Mouse (Mus musculus): ENCODE measurements around the gene AI661453. TPM values are rescaled to one million over a fixed set of nuclear protein-coding genes. Genes with fewer than 3 reads are reported as not detected.
"Not testable (repeated sequence)": the region's sequence is repeated elsewhere in the genome, so short reads cannot be mapped to it uniquely, and the experiment has no call there.

Gene AI661453
- polyA plus RNA-seq, 1 experiment: 1.4 TPM

- TF ChIP-seq POLR2A (IDR thresholded peaks at IDR 0.05; ENCODE audit: low read depth, low read length): no peak
- TF ChIP-seq CTCF (IDR thresholded peaks at IDR 0.05; ENCODE audit: borderline replicate concordance, insufficient read depth, low read length): no peak
- Histone ChIP-seq H3K4me1 (ENCODE audit: control insufficient read depth, insufficient read depth, low read length) (no peaks in the 10 kb centered on the region), H3K27ac (ENCODE audit: insufficient read depth, low read length) (no peak overlapping the region), H3K4me3 (ENCODE audit: insufficient read depth, low read length) (no peak overlapping the region)
Measured at GRCm38 (mm10) chr17:47420195-47420594, 16.2 kb upstream of the AI661453 start.

- H3K4me3 ChIP-seq (ENCODE audit: insufficient read depth, low read length): no peak overlapping the region
- no peaks in the 10 kb centered on the region for H3K4me1 ChIP-seq (ENCODE audit: control insufficient read depth, insufficient read depth, low read length)
- H3K27ac ChIP-seq (ENCODE audit: insufficient read depth, low read length): no peak overlapping the region
- TF ChIP-seq CTCF (IDR thresholded peaks at IDR 0.05; ENCODE audit: borderline replicate concordance, insufficient read depth, low read length): no peak
- TF ChIP-seq POLR2A (IDR thresholded peaks at IDR 0.05; ENCODE audit: low read depth, low read length): no peak
Measured at GRCm38 (mm10) chr17:47421566-47421965, 14.8 kb upstream of the AI661453 start.

- not testable (repeated sequence) for H3K4me3 ChIP-seq (ENCODE audit: insufficient read depth, low read length); H3K27ac ChIP-seq (ENCODE audit: insufficient read depth, low read length)
Measured at GRCm38 (mm10) chr17:47422616-47423015, 13.8 kb upstream of the AI661453 start.

GRCm38 (mm10) chr17:47424186-47424585, 12.2 kb upstream of the AI661453 start:
- Histone ChIP-seq H3K4me1 (ENCODE audit: control insufficient read depth, insufficient read depth, low read length) (no peaks in the 10 kb centered on the region), H3K4me3 (ENCODE audit: insufficient read depth, low read length) (no peak overlapping the region), H3K27ac (ENCODE audit: insufficient read depth, low read length) (no peak overlapping the region)
- TF ChIP-seq POLR2A (IDR thresholded peaks at IDR 0.05; ENCODE audit: low read depth, low read length): no peak

More at GRCm38 (mm10) chr17:47422616-47423015, 13.8 kb upstream of the AI661453 start:
- not testable (repeated sequence) for H3K4me1 ChIP-seq (ENCODE audit: control insufficient read depth, insufficient read depth, low read length)

- no peak for TF ChIP-seq POLR2A (IDR thresholded peaks at IDR 0.05; ENCODE audit: low read depth, low read length)
- no peak for TF ChIP-seq CTCF (IDR thresholded peaks at IDR 0.05; ENCODE audit: borderline replicate concordance, insufficient read depth, low read length)
- Histone ChIP-seq H3K27ac (ENCODE audit: insufficient read depth, low read length) (no peak overlapping the region), H3K4me1 (ENCODE audit: control insufficient read depth, insufficient read depth, low read length) (no peaks in the 10 kb centered on the region), H3K4me3 (ENCODE audit: insufficient read depth, low read length) (no peak overlapping the region)
Measured at GRCm38 (mm10) chr17:47427316-47427715, 9.1 kb upstream of the AI661453 start.

- TF ChIP-seq POLR2A (IDR thresholded peaks at IDR 0.05; ENCODE audit: low read depth, low read length) (no peak), CTCF (IDR thresholded peaks at IDR 0.05; ENCODE audit: borderline replicate concordance, insufficient read depth, low read length) (peak; percentile 61; the same call in 1 of the 2 replicates)
- H3K4me3 ChIP-seq (ENCODE audit: insufficient read depth, low read length): no peak overlapping the region
- no peak overlapping the region for H3K27ac ChIP-seq (ENCODE audit: insufficient read depth, low read length)
- H3K4me1 ChIP-seq (ENCODE audit: control insufficient read depth, insufficient read depth, low read length): no peaks in the 10 kb centered on the region
Measured at GRCm38 (mm10) chr17:47428831-47429304, 7.5 kb upstream of the AI661453 start.

GRCm38 (mm10) chr17:47430815-47431214, 5.6 kb upstream of the AI661453 start:
- TF ChIP-seq CTCF (IDR thresholded peaks at IDR 0.05; ENCODE audit: borderline replicate concordance, insufficient read depth, low read length) (no peak), POLR2A (IDR thresholded peaks at IDR 0.05; ENCODE audit: low read depth, low read length) (no peak)
- no peak overlapping the region for H3K27ac ChIP-seq (ENCODE audit: insufficient read depth, low read length)

DNA sequence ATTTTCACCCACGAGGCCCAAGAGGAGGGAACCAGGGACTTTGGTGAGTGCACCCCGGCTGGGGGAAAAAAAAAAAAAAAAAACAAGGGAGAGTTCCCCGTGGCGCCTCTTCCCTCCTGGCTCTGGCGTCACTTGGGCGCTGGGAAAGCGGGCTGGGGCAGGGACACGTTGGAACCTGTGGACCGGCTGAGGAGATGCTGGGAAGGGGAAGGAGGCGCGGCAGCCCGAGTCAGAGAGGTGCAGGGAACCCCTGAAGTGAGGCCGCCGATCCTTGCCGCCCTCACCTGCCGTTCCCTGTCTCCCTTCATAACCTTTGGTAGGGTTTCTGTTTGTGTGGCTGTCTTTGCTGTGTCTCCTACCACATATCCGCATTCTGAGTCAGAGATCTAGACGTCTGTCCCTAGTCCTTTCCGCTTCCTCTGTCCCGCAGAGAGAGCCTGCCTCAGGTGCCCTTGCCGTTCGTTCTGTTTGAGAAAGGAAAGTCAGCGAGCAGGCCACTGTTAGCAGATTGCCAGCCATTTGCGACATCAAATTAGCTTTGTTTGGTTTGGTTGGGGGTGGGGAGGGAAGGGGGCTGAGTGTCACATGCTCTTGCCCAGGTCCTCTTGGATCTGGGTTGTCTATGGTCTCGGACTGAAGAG, 612 bp downstream of the AI661453 start, which contains the start of gene 1700001C19Rik:
Gene 1700001C19Rik, minus strand, starts transcription at position 470 of the 641 bp plus-strand sequence.
- 0 out of 2 replicates have a peak, but pooled peaks cover 4% of the 10 kb centered on the region for H3K4me1 ChIP-seq (ENCODE audit: control insufficient read depth, insufficient read depth, low read length)
- TF ChIP-seq POLR2A (IDR thresholded peaks at IDR 0.05; ENCODE audit: low read depth, low read length): no peak
- TF ChIP-seq CTCF (IDR thresholded peaks at IDR 0.05; ENCODE audit: borderline replicate concordance, insufficient read depth, low read length): no peak
- H3K4me3 ChIP-seq (ENCODE audit: insufficient read depth, low read length): peak within 1 kb of the TSS; percentile 32
- no peak within 1 kb of the TSS for H3K27ac ChIP-seq (ENCODE audit: insufficient read depth, low read length)

More at GRCm38 (mm10) chr17:47430815-47431214, 5.6 kb upstream of the AI661453 start:
- H3K4me3 ChIP-seq (ENCODE audit: insufficient read depth, low read length): no peak overlapping the region
- H3K4me1 ChIP-seq (ENCODE audit: control insufficient read depth, insufficient read depth, low read length): no peaks in the 10 kb centered on the region

- Histone ChIP-seq H3K27ac (ENCODE audit: insufficient read depth, low read length) (no peak overlapping the region), H3K4me3 (ENCODE audit: insufficient read depth, low read length) (no peak overlapping the region), H3K4me1 (ENCODE audit: control insufficient read depth, insufficient read depth, low read length) (0 out of 2 replicates have a peak, but pooled peaks cover 4% of the 10 kb centered on the region)
- TF ChIP-seq POLR2A (IDR thresholded peaks at IDR 0.05; ENCODE audit: low read depth, low read length) (no peak), CTCF (IDR thresholded peaks at IDR 0.05; ENCODE audit: borderline replicate concordance, insufficient read depth, low read length) (no peak)
Measured at GRCm38 (mm10) chr17:47438611-47439010, 2.2 kb downstream of the AI661453 start.

DNA sequence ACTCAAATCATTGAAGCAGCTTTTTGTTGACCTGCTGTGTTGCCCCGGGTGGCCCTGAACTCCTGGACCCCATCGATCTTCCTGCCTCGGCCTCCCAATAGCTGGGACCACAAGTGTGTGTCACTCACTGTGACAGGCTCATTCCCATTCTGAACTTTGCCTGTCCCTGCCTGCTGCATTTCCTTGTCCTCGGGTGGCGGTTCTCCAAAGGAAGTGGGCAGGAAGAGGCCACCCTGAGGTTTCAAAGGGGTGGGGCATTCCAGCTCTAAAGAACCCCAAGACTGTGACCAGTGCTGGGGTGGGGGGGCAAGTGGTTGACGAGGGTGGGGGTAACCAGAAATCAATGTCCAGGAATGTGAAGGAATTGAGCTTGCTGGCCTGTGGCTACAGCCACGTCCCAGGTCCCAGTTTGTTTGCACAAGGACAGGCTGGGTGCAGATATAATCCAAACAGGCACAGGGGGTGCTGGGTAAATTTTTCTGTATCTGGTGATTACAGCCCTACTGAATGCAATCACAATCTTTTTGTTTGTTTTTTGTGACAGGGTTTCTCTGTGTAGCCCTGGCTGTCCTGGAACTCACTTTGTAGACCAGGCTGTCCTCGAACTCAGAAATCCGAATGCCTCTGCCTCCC, 3.1 kb downstream of the AI661453 start:
- Histone ChIP-seq H3K4me1 (ENCODE audit: control insufficient read depth, insufficient read depth, low read length) (0 out of 2 replicates have a peak, but pooled peaks cover 4% of the 10 kb centered on the region), H3K27ac (ENCODE audit: insufficient read depth, low read length) (no peak overlapping the region), H3K4me3 (ENCODE audit: insufficient read depth, low read length) (no peak overlapping the region)
- no peak for TF ChIP-seq CTCF (IDR thresholded peaks at IDR 0.05; ENCODE audit: borderline replicate concordance, insufficient read depth, low read length)
- TF ChIP-seq POLR2A (IDR thresholded peaks at IDR 0.05; ENCODE audit: low read depth, low read length): no peak

Data from embryonic fibroblast, embryonic 13.5 days (primary cell).